Mouse (Mus musculus): ENCODE results near the gene Tnnt2. TPM values are rescaled to one million over a fixed set of nuclear protein-coding genes. Genes with fewer than 3 reads are reported as not detected.
A peak's percentile ranks its signal among the peaks of the same experiment; 100 is the strongest.

The Tnnt2 gene
- not detected in 2 replicates for polyA plus RNA-seq (2012; ENCODE audit: insufficient read depth, insufficient read length, missing spikeins)

GRCm38 (mm10) chr1:135835716-135836483 is at the start of gene Tnnt2:
Gene Tnnt2, plus strand, starts transcription at chr1:135836354.
- Histone ChIP-seq H3K4me1 (ENCODE audit: control insufficient read depth, insufficient read depth, insufficient read length, low read length) (no peaks in the 10 kb centered on the region), H3K4me3 (ENCODE audit: insufficient read depth, low read depth, low read length) (no peak within 1 kb of the TSS), H3K27ac (replicated peaks; ENCODE audit: low read depth, low read length) (no peak within 1 kb of the TSS)

GRCm38 (mm10) chr1:135787799-135788198 is 48.4 kb upstream of the Tnnt2 start:
- no peak overlapping the region for H3K27ac ChIP-seq (replicated peaks; ENCODE audit: low read depth, low read length)
- no peaks in the 10 kb centered on the region for H3K4me1 ChIP-seq (ENCODE audit: control insufficient read depth, insufficient read depth, insufficient read length, low read length)
- H3K4me3 ChIP-seq (ENCODE audit: insufficient read depth, low read depth, low read length), result no peak overlapping the region

GRCm38 (mm10) chr1:135788708-135789107 is 47.4 kb upstream of the Tnnt2 start:
- H3K4me3 ChIP-seq (ENCODE audit: insufficient read depth, low read depth, low read length), result no peak overlapping the region
- H3K4me1 ChIP-seq (ENCODE audit: control insufficient read depth, insufficient read depth, insufficient read length, low read length), result peaks cover 4% of the 10 kb centered on the region
- H3K27ac ChIP-seq (replicated peaks; ENCODE audit: low read depth, low read length), result no peak overlapping the region

GRCm38 (mm10) chr1:135789815-135790214 is 46.3 kb upstream of the Tnnt2 start:
- H3K4me1 ChIP-seq (ENCODE audit: control insufficient read depth, insufficient read depth, insufficient read length, low read length), result peaks cover 10% of the 10 kb centered on the region
- no peak overlapping the region for H3K27ac ChIP-seq (replicated peaks; ENCODE audit: low read depth, low read length)
- no peak overlapping the region for H3K4me3 ChIP-seq (ENCODE audit: insufficient read depth, low read depth, low read length)

GRCm38 (mm10) chr1:135792143-135792939 is 43.8 kb upstream of the Tnnt2 start:
- peaks cover 11% of the 10 kb centered on the region for H3K4me1 ChIP-seq (ENCODE audit: control insufficient read depth, insufficient read depth, insufficient read length, low read length)
- no peak overlapping the region for H3K27ac ChIP-seq (replicated peaks; ENCODE audit: low read depth, low read length)
- H3K4me3 ChIP-seq (ENCODE audit: insufficient read depth, low read depth, low read length), result no peak overlapping the region

GRCm38 (mm10) chr1:135793370-135794215 is 42.6 kb upstream of the Tnnt2 start:
- Histone ChIP-seq H3K4me1 (ENCODE audit: control insufficient read depth, insufficient read depth, insufficient read length, low read length) (peaks cover 11% of the 10 kb centered on the region), H3K27ac (replicated peaks; ENCODE audit: low read depth, low read length) (no peak overlapping the region), H3K4me3 (ENCODE audit: insufficient read depth, low read depth, low read length) (peak overlapping the region; percentile 38)

- Histone ChIP-seq H3K4me3 (ENCODE audit: insufficient read depth, low read depth, low read length) (peak overlapping the region; percentile 38), H3K4me1 (ENCODE audit: control insufficient read depth, insufficient read depth, insufficient read length, low read length) (peaks cover 11% of the 10 kb centered on the region), H3K27ac (replicated peaks; ENCODE audit: low read depth, low read length) (no peak overlapping the region)
These were observed 41.7 kb upstream of the Tnnt2 start for GRCm38 (mm10) chr1:135794216-135795134.

GRCm38 (mm10) chr1:135798492-135798891 is 37.7 kb upstream of the Tnnt2 start:
- Histone ChIP-seq H3K4me1 (ENCODE audit: control insufficient read depth, insufficient read depth, insufficient read length, low read length) (peaks cover 10% of the 10 kb centered on the region), H3K4me3 (ENCODE audit: insufficient read depth, low read depth, low read length) (no peak overlapping the region), H3K27ac (replicated peaks; ENCODE audit: low read depth, low read length) (no peak overlapping the region)

- Histone ChIP-seq H3K4me3 (ENCODE audit: insufficient read depth, low read depth, low read length) (no peak overlapping the region), H3K27ac (replicated peaks; ENCODE audit: low read depth, low read length) (no peak overlapping the region), H3K4me1 (ENCODE audit: control insufficient read depth, insufficient read depth, insufficient read length, low read length) (peaks cover 8% of the 10 kb centered on the region)
These were observed 37.0 kb upstream of the Tnnt2 start for GRCm38 (mm10) chr1:135799109-135799627.

GRCm38 (mm10) chr1:135800192-135800950 is 35.8 kb upstream of the Tnnt2 start:
- H3K4me3 ChIP-seq (ENCODE audit: insufficient read depth, low read depth, low read length), result no peak overlapping the region
- H3K27ac ChIP-seq (replicated peaks; ENCODE audit: low read depth, low read length), result no peak overlapping the region
- H3K4me1 ChIP-seq (ENCODE audit: control insufficient read depth, insufficient read depth, insufficient read length, low read length), result no peaks in the 10 kb centered on the region

GRCm38 (mm10) chr1:135807546-135807945 is 28.6 kb upstream of the Tnnt2 start:
- H3K4me1 ChIP-seq (ENCODE audit: control insufficient read depth, insufficient read depth, insufficient read length, low read length), result no peaks in the 10 kb centered on the region
- no peak overlapping the region for H3K27ac ChIP-seq (replicated peaks; ENCODE audit: low read depth, low read length)

GRCm38 (mm10) chr1:135810180-135810579 is 26.0 kb upstream of the Tnnt2 start:
- H3K4me1 ChIP-seq (ENCODE audit: control insufficient read depth, insufficient read depth, insufficient read length, low read length), result no peaks in the 10 kb centered on the region
- no peak overlapping the region for H3K27ac ChIP-seq (replicated peaks; ENCODE audit: low read depth, low read length)
- no peak overlapping the region for H3K4me3 ChIP-seq (ENCODE audit: insufficient read depth, low read depth, low read length)

More at GRCm38 (mm10) chr1:135807546-135807945, 28.6 kb upstream of the Tnnt2 start:
- H3K4me3 ChIP-seq (ENCODE audit: insufficient read depth, low read depth, low read length), result no peak overlapping the region

GRCm38 (mm10) chr1:135811016-135811646 is 25.0 kb upstream of the Tnnt2 start:
- no peak overlapping the region for H3K4me3 ChIP-seq (ENCODE audit: insufficient read depth, low read depth, low read length)
- H3K4me1 ChIP-seq (ENCODE audit: control insufficient read depth, insufficient read depth, insufficient read length, low read length), result no peaks in the 10 kb centered on the region
- no peak overlapping the region for H3K27ac ChIP-seq (replicated peaks; ENCODE audit: low read depth, low read length)
